Mouse (Mus musculus): ENCODE measurements around the gene Otog. TPM values are rescaled to one million over a fixed set of nuclear protein-coding genes. Genes with fewer than 3 reads are reported as not detected.

Otog gene
- total RNA-seq (2014; rRNA removed) (0.11 and 0.28 TPM in 2 replicates), polyA plus RNA-seq (2015; fragmentation: Nextera tagmentation; extraction: Ambion mirVana) (0.01 and 0.07 TPM in 2 replicates)

DNA sequence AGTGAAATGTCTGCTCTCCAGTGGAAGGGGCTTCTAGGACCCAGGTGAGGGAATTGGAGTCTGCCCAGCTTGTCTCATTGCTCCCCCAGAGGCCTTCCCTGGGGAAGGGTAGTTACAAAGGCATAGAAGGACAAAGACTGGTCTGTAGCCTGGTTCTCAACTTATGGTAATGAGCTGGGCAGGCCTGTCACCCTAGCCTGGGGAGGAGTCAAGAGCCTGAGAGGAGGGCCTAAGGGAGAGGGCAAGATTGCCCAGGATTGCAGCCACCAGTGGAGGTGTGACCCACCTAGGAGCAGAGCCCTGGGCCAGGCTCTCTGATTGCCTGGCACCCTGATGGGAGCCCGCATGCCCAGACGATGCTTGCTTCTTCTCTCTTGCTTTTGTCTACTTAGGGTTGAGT lies at the start of gene Otog:
Gene Otog, plus strand, starts transcription at position 292 of the 400 bp plus-strand sequence.
- no peak for DNase-seq (ENCODE audit: low spot score)
- H3K4me1 ChIP-seq (ENCODE audit: insufficient read depth, low read length) = peaks cover 7% of the 10 kb centered on the region; the same call in 1 of the 2 replicates
- H3K4me2 ChIP-seq (ENCODE audit: low read depth, low read length, poor library complexity, severe bottlenecking) = no peak within 1 kb of the TSS
- no peaks in the 10 kb centered on the region for H3K9me3 ChIP-seq (ENCODE audit: low read length)
- H3K9ac ChIP-seq (replicated peaks; ENCODE audit: low read length, poor library complexity, severe bottlenecking) = no peak within 1 kb of the TSS
- H3K27ac ChIP-seq (ENCODE audit: low read depth, low read length) = no peak within 1 kb of the TSS
- no peak within 1 kb of the TSS for H3K4me3 ChIP-seq (ENCODE audit: low read depth, low read length)
- H3K36me3 ChIP-seq (ENCODE audit: insufficient read depth, low read length) = no peaks in the 10 kb centered on the region
- ATAC-seq (ENCODE audit: low FRiP score) = no peak
- 57% methylated on average over 2 of the region's 2 CpGs for WGBS
- H3K27me3 ChIP-seq (ENCODE audit: insufficient read depth, low read length) = no peaks in the 10 kb centered on the region
- TF ChIP-seq CTCF (IDR thresholded peaks at IDR 0.05) = no peak

DNA sequence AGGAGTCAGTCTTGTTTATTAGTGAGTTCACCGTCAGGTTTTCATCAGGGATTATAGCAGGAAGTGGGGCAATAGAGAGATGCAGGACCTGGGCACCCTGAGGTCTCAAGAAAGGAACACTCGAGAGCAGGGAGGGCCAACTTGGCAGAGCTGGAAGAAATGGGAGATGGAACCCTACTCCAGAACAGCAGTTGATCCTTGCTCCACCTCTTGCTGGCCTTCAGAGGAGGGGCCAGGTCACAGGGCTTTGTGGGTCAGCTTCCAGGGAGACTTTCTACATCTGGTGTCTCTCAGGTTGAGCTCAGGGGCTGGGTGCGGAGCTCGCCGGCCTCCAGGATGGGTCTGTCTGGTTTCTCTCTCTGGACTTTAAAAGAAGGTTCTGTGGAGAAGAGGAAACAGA lies 45.4 kb upstream of the Otog start:
- Histone ChIP-seq H3K4me2 (ENCODE audit: low read depth, low read length, poor library complexity, severe bottlenecking) (no peak overlapping the region), H3K9ac (replicated peaks; ENCODE audit: low read length, poor library complexity, severe bottlenecking) (no peak overlapping the region), H3K4me1 (ENCODE audit: insufficient read depth, low read length) (no peaks in the 10 kb centered on the region), H3K27ac (ENCODE audit: low read depth, low read length) (no peak overlapping the region), H3K36me3 (ENCODE audit: insufficient read depth, low read length) (no peaks in the 10 kb centered on the region), H3K27me3 (ENCODE audit: insufficient read depth, low read length) (no peaks in the 10 kb centered on the region), H3K9me3 (ENCODE audit: low read length) (no peaks in the 10 kb centered on the region), H3K4me3 (ENCODE audit: low read depth, low read length) (no peak overlapping the region)
- no peak for DNase-seq (ENCODE audit: low spot score)
- no peak for ATAC-seq (ENCODE audit: low FRiP score)
- TF ChIP-seq CTCF (IDR thresholded peaks at IDR 0.05) = no peak
- 88% methylated on average over 5 of the region's 5 CpGs for WGBS

DNA sequence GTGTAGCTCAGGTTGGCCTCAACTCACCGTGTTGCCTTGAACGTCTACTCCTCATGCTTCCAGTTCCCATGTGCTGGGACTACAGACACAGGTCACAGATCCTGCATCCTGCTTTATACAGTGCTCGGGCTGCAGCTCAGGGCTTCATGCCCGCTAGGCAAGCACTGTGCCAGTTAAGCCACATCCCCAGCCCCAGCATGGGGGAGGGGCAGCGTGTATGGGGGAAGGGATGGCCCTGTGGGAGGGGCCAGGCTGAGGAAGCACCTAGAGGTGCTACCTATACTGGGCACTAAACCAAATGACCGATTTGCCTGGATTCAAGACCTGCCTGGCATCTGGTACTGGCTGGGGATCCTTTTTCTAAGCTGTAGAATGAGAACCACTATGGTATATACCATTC lies 40.8 kb upstream of the Otog start:
- TF ChIP-seq CTCF (IDR thresholded peaks at IDR 0.05) = no peak
- DNase-seq (ENCODE audit: low spot score) = no peak
- 69% methylated on average over 6 of the region's 6 CpGs for WGBS
- Histone ChIP-seq H3K4me1 (ENCODE audit: insufficient read depth, low read length) (no peaks in the 10 kb centered on the region), H3K9ac (replicated peaks; ENCODE audit: low read length, poor library complexity, severe bottlenecking) (no peak overlapping the region), H3K4me3 (ENCODE audit: low read depth, low read length) (no peak overlapping the region), H3K9me3 (ENCODE audit: low read length) (no peaks in the 10 kb centered on the region), H3K27ac (ENCODE audit: low read depth, low read length) (no peak overlapping the region), H3K36me3 (ENCODE audit: insufficient read depth, low read length) (no peaks in the 10 kb centered on the region), H3K27me3 (ENCODE audit: insufficient read depth, low read length) (no peaks in the 10 kb centered on the region), H3K4me2 (ENCODE audit: low read depth, low read length, poor library complexity, severe bottlenecking) (no peak overlapping the region)
- no peak for ATAC-seq (ENCODE audit: low FRiP score)

DNA sequence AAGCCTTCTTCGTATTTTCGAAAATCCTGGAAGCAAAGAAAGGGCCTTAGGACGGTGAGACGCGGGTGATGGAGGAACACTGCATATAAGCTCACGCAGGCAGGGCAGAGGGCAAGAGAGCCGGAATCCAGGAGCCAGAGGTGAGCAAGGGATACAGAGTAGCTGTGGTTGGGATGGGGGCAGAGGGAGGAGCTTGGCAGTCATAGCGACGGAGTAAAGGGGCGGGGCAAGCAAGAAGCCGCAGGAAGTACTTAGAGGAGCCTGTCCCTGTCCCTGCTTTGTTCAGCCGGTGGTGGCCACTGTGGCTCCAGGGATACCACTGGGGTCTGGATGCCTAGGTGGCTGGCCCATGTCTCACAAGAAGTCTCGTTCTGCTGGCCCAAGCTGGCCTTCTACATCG lies 39.1 kb upstream of the Otog start:
- Histone ChIP-seq H3K27me3 (ENCODE audit: insufficient read depth, low read length) (no peaks in the 10 kb centered on the region), H3K36me3 (ENCODE audit: insufficient read depth, low read length) (no peaks in the 10 kb centered on the region), H3K27ac (ENCODE audit: low read depth, low read length) (no peak overlapping the region), H3K4me1 (ENCODE audit: insufficient read depth, low read length) (no peaks in the 10 kb centered on the region), H3K9me3 (ENCODE audit: low read length) (no peaks in the 10 kb centered on the region), H3K4me3 (ENCODE audit: low read depth, low read length) (no peak overlapping the region), H3K9ac (replicated peaks; ENCODE audit: low read length, poor library complexity, severe bottlenecking) (no peak overlapping the region), H3K4me2 (ENCODE audit: low read depth, low read length, poor library complexity, severe bottlenecking) (no peak overlapping the region)
- peak; percentile 14; the same call in 1 of the 2 replicates for ATAC-seq (ENCODE audit: low FRiP score)
- DNase-seq (ENCODE audit: low spot score) = no peak
- WGBS = 15% methylated on average over 14 of the region's 14 CpGs
- no peak for TF ChIP-seq CTCF (IDR thresholded peaks at IDR 0.05)

GRCm38 (mm10) chr7:46204046-46204471 lies 36.7 kb upstream of the Otog start:
- H3K4me3 ChIP-seq (ENCODE audit: low read depth, low read length) = no peak overlapping the region
- 40% methylated on average over 11 of the region's 11 CpGs for WGBS
- H3K4me1 ChIP-seq (ENCODE audit: insufficient read depth, low read length) = no peaks in the 10 kb centered on the region
- DNase-seq (ENCODE audit: low spot score) (peak; percentile 62), ATAC-seq (ENCODE audit: low FRiP score) (peak; percentile 48; the same call in 1 of the 2 replicates)
- TF ChIP-seq CTCF (IDR thresholded peaks at IDR 0.05) = peak; percentile 77
- H3K27ac ChIP-seq (ENCODE audit: low read depth, low read length) = no peak overlapping the region
- H3K36me3 ChIP-seq (ENCODE audit: insufficient read depth, low read length) = no peaks in the 10 kb centered on the region
- H3K9me3 ChIP-seq (ENCODE audit: low read length) = no peaks in the 10 kb centered on the region
- H3K27me3 ChIP-seq (ENCODE audit: insufficient read depth, low read length) = no peaks in the 10 kb centered on the region
- H3K9ac ChIP-seq (replicated peaks; ENCODE audit: low read length, poor library complexity, severe bottlenecking) = no peak overlapping the region
- H3K4me2 ChIP-seq (ENCODE audit: low read depth, low read length, poor library complexity, severe bottlenecking) = no peak overlapping the region

DNA sequence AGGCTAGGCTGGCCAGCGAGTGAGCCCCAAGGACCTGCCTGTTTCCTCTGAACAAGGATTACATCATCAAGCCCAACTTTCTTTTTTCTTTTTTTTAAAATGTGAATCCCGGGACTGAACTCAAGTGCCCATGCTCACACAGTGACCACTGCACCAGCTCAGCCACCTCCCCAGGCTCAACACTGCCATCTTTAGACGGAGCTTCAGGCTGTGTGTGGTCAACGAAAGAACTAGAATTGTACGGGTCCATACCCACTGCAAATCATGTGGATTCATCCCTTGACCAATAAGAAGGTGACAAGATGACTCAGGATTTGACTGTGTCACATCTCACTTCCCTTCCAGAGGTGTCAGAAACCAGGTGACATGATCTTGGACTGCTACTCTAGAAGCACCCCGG lies 36.0 kb upstream of the Otog start:
- no peak overlapping the region for H3K27ac ChIP-seq (ENCODE audit: low read depth, low read length)
- no peaks in the 10 kb centered on the region for H3K36me3 ChIP-seq (ENCODE audit: insufficient read depth, low read length)
- H3K9me3 ChIP-seq (ENCODE audit: low read length) = no peaks in the 10 kb centered on the region
- H3K4me3 ChIP-seq (ENCODE audit: low read depth, low read length) = no peak overlapping the region
- peak; percentile 30 for TF ChIP-seq CTCF (IDR thresholded peaks at IDR 0.05)
- H3K4me2 ChIP-seq (ENCODE audit: low read depth, low read length, poor library complexity, severe bottlenecking) = no peak overlapping the region
- 76% methylated on average over 6 of the region's 6 CpGs for WGBS
- no peaks in the 10 kb centered on the region for H3K4me1 ChIP-seq (ENCODE audit: insufficient read depth, low read length)
- no peak for DNase-seq (ENCODE audit: low spot score)
- H3K27me3 ChIP-seq (ENCODE audit: insufficient read depth, low read length) = no peaks in the 10 kb centered on the region
- no peak overlapping the region for H3K9ac ChIP-seq (replicated peaks; ENCODE audit: low read length, poor library complexity, severe bottlenecking)
- no peak for ATAC-seq (ENCODE audit: low FRiP score)

All from midbrain, postnatal 0 days (tissue).